Mouse (Mus musculus): Measurements from ENCODE around the gene Anxa8.

Anxa8 gene

GRCm38 (mm10) chr14:34120016-34120910, 34.5 kb downstream of the Anxa8 start:
- no peak for DNase-seq

GRCm38 (mm10) chr14:34120923-34121351, 35.2 kb downstream of the Anxa8 start:
- no peak for DNase-seq

- no peak for DNase-seq
Measured at GRCm38 (mm10) chr14:34121691-34122090, 35.9 kb downstream of the Anxa8 start.

GRCm38 (mm10) chr14:34131216-34131615, 45.4 kb downstream of the Anxa8 start:
- DNase-seq, result no peak

- DNase-seq, result no peak
Measured at GRCm38 (mm10) chr14:34135391-34135790, 49.6 kb downstream of the Anxa8 start.

GRCm38 (mm10) chr14:34139671-34140664, 54.2 kb downstream of the Anxa8 start:
- DNase-seq, result no peak

GRCm38 (mm10) chr14:34142316-34142715, 56.5 kb downstream of the Anxa8 start:
- no peak for DNase-seq

- DNase-seq, result no peak
Measured at GRCm38 (mm10) chr14:34142915-34143314, 57.1 kb downstream of the Anxa8 start.
